Mouse (Mus musculus) midbrain, embryonic 13.5 days (tissue): ENCODE measurements around the gene Tubd1. TPM values are rescaled to one million over a fixed set of nuclear protein-coding genes. Genes with fewer than 3 reads are reported as not detected.

Experiments
- ATAC-seq: fragments of 200-750 bp; cut with Nextera tagmentation; 2 replicates; pipeline ENCODE4 v1.8.0; 2017; ENCODE audit warnings: mild to moderate bottlenecking, moderate TSS enrichment, moderate library complexity
- H3K27ac ChIP-seq: fragments of 300-500 bp; sonication (generic); 2 replicates; pipeline ENCODE4 v1.5.1; 2015; ENCODE audit warnings: inconsistent platforms, mild to moderate bottlenecking, moderate library complexity
- H3K27me3 ChIP-seq: fragments of 300-500 bp; sonication (generic); 2 replicates; pipeline ENCODE4 v1.6.1; 2015; ENCODE audit warnings: mild to moderate bottlenecking, inconsistent platforms
- H3K36me3 ChIP-seq: fragments of 300-500 bp; sonication (generic); 2 replicates; pipeline ENCODE4 v1.6.1; 2015; ENCODE audit warnings: mild to moderate bottlenecking, inconsistent platforms
- H3K4me1 ChIP-seq: fragments of 300-500 bp; sonication (generic); replicated peaks from 2 replicates; pipeline ENCODE4 v1.6.1; 2015; ENCODE audit warnings: inconsistent platforms
- H3K4me2 ChIP-seq: fragments of 300-500 bp; sonication (generic); replicated peaks from 2 replicates; pipeline ENCODE4 v1.6.1; 2015; ENCODE audit warnings: moderate library complexity, mild to moderate bottlenecking, inconsistent platforms
- H3K4me3 ChIP-seq: fragments of 300-500 bp; sonication (generic); replicated peaks from 2 replicates; pipeline ENCODE4 v1.5.1; 2015; ENCODE audit warnings: mild to moderate bottlenecking, inconsistent platforms
- H3K9ac ChIP-seq: fragments of 300-500 bp; sonication (generic); replicated peaks from 2 replicates; pipeline ENCODE4 v1.6.1; 2015; ENCODE audit warnings: mild to moderate bottlenecking, inconsistent platforms
- H3K9me3 ChIP-seq: fragments of 300-500 bp; sonication (generic); 2 replicates; pipeline ENCODE4 v1.6.1; 2016; ENCODE audit warnings: mild to moderate bottlenecking, inconsistent platforms
- WGBS: fragments of 180-500 bp; shearing (Covaris S2); methylation state at CpG from one replicate; pipeline ENCODE4 v1.1.7; 2015; 5-methylcytosine and 5-hydroxymethylcytosine counted together
- polyA plus RNA-seq: library from polyadenylated mRNA; unstranded; fragments of >200 nt; fragmentation: Nextera tagmentation; extraction: Ambion mirVana; gene quantifications from 2 replicates; pipeline ENCODE4 v1.2.1, GENCODE M21; 2015

The Tubd1 gene
- polyA plus RNA-seq, 1 experiment from 2014 or later = 7.9 TPM

GRCm38 (mm10) chr11:86596187-86596960 is 51.6 kb downstream of the Tubd1 start:
- H3K4me1 ChIP-seq = peaks cover 13% of the 10 kb centered on the region

GRCm38 (mm10) chr11:86596976-86597375 is 52.2 kb downstream of the Tubd1 start:
- H3K4me1 ChIP-seq = peaks cover 13% of the 10 kb centered on the region
- H3K9ac ChIP-seq = no peak overlapping the region
- H3K4me3 ChIP-seq = no peak overlapping the region
- ATAC-seq = no peak
- peaks cover 6% of the 10 kb centered on the region; the same call in 1 of the 2 replicates for H3K36me3 ChIP-seq
- H3K9me3 ChIP-seq = no peaks in the 10 kb centered on the region
- WGBS = over 99% methylated on average over 3 of the region's 3 CpGs
- no peaks in the 10 kb centered on the region for H3K27me3 ChIP-seq
- H3K27ac ChIP-seq = no peak overlapping the region
- H3K4me2 ChIP-seq = no peak overlapping the region

More at GRCm38 (mm10) chr11:86596187-86596960, 51.6 kb downstream of the Tubd1 start:
- H3K27me3 ChIP-seq = no peaks in the 10 kb centered on the region
- peaks cover 6% of the 10 kb centered on the region; the same call in 1 of the 2 replicates for H3K36me3 ChIP-seq
- no peak overlapping the region for H3K4me3 ChIP-seq
- no peak overlapping the region for H3K4me2 ChIP-seq
- no peaks in the 10 kb centered on the region for H3K9me3 ChIP-seq
- H3K27ac ChIP-seq = no peak overlapping the region
- no peak overlapping the region for H3K9ac ChIP-seq
- WGBS = 91% methylated on average over 7 of the region's 7 CpGs
- ATAC-seq = no peak

GRCm38 (mm10) chr11:86598154-86598553 is 53.4 kb downstream of the Tubd1 start:
- ATAC-seq = no peak
- Histone ChIP-seq H3K4me1 (peaks cover 10% of the 10 kb centered on the region), H3K9me3 (no peaks in the 10 kb centered on the region), H3K36me3 (peaks cover 6% of the 10 kb centered on the region; the same call in 1 of the 2 replicates), H3K4me2 (no peak overlapping the region), H3K27me3 (no peaks in the 10 kb centered on the region), H3K9ac (no peak overlapping the region), H3K27ac (no peak overlapping the region), H3K4me3 (no peak overlapping the region)
- WGBS = 92% methylated on average over 5 of the region's 5 CpGs

GRCm38 (mm10) chr11:86598572-86598971 is 53.8 kb downstream of the Tubd1 start:
- Histone ChIP-seq H3K9ac (no peak overlapping the region), H3K9me3 (no peaks in the 10 kb centered on the region), H3K27me3 (no peaks in the 10 kb centered on the region), H3K4me1 (peaks cover 5% of the 10 kb centered on the region), H3K4me2 (no peak overlapping the region), H3K36me3 (peaks cover 6% of the 10 kb centered on the region; the same call in 1 of the 2 replicates), H3K27ac (no peak overlapping the region), H3K4me3 (no peak overlapping the region)
- WGBS = 79% methylated on average over 1 of the region's 1 CpGs
- ATAC-seq = no peak

- Histone ChIP-seq H3K4me1 (no peaks in the 10 kb centered on the region), H3K9me3 (no peaks in the 10 kb centered on the region), H3K4me2 (no peak overlapping the region), H3K27me3 (no peaks in the 10 kb centered on the region), H3K27ac (no peak overlapping the region), H3K36me3 (peaks cover 6% of the 10 kb centered on the region; the same call in 1 of the 2 replicates), H3K4me3 (no peak overlapping the region), H3K9ac (no peak overlapping the region)
- WGBS = 83% methylated on average over 4 of the region's 4 CpGs
- no peak for ATAC-seq
Observed at GRCm38 (mm10) chr11:86599378-86600208, 54.8 kb downstream of the Tubd1 start.

GRCm38 (mm10) chr11:86600209-86600557 is 55.4 kb downstream of the Tubd1 start:
- Histone ChIP-seq H3K9me3 (no peaks in the 10 kb centered on the region), H3K4me2 (no peak overlapping the region), H3K27me3 (no peaks in the 10 kb centered on the region), H3K4me3 (no peak overlapping the region), H3K36me3 (peaks cover 12% of the 10 kb centered on the region), H3K4me1 (no peaks in the 10 kb centered on the region), H3K9ac (no peak overlapping the region), H3K27ac (no peak overlapping the region)
- ATAC-seq = no peak
- 92% methylated on average over 7 of the region's 7 CpGs for WGBS

- Histone ChIP-seq H3K4me3 (no peak overlapping the region), H3K4me2 (no peak overlapping the region), H3K4me1 (no peaks in the 10 kb centered on the region), H3K27me3 (no peaks in the 10 kb centered on the region), H3K27ac (no peak overlapping the region), H3K9ac (no peak overlapping the region), H3K9me3 (no peaks in the 10 kb centered on the region), H3K36me3 (peaks cover 24% of the 10 kb centered on the region)
- 60% methylated on average over 3 of the region's 3 CpGs for WGBS
- ATAC-seq = no peak
Observed at GRCm38 (mm10) chr11:86602116-86602515, 57.3 kb downstream of the Tubd1 start.

GRCm38 (mm10) chr11:86603719-86604118 is 58.9 kb downstream of the Tubd1 start:
- no peak overlapping the region for H3K9ac ChIP-seq

GRCm38 (mm10) chr11:86604289-86604688 is 59.5 kb downstream of the Tubd1 start:
- peaks cover 27% of the 10 kb centered on the region for H3K36me3 ChIP-seq
- no peaks in the 10 kb centered on the region for H3K27me3 ChIP-seq
- no peak overlapping the region for H3K27ac ChIP-seq
- H3K4me2 ChIP-seq = no peak overlapping the region
- no peak for ATAC-seq
- no peaks in the 10 kb centered on the region for H3K4me1 ChIP-seq
- no peak overlapping the region for H3K4me3 ChIP-seq
- H3K9me3 ChIP-seq = no peaks in the 10 kb centered on the region
- H3K9ac ChIP-seq = no peak overlapping the region
- 96% methylated on average over 3 of the region's 3 CpGs for WGBS

More at GRCm38 (mm10) chr11:86603719-86604118, 58.9 kb downstream of the Tubd1 start:
- no peak overlapping the region for H3K4me2 ChIP-seq
- peaks cover 27% of the 10 kb centered on the region for H3K36me3 ChIP-seq
- no peaks in the 10 kb centered on the region for H3K4me1 ChIP-seq
- no peaks in the 10 kb centered on the region for H3K9me3 ChIP-seq
- no peak overlapping the region for H3K27ac ChIP-seq
- ATAC-seq = no peak
- H3K4me3 ChIP-seq = no peak overlapping the region
- no peaks in the 10 kb centered on the region for H3K27me3 ChIP-seq
- WGBS = 95% methylated on average over 1 of the region's 1 CpGs

GRCm38 (mm10) chr11:86604732-86605520 is 60.1 kb downstream of the Tubd1 start:
- Histone ChIP-seq H3K27me3 (no peaks in the 10 kb centered on the region), H3K4me1 (no peaks in the 10 kb centered on the region), H3K36me3 (peaks cover 25% of the 10 kb centered on the region), H3K4me3 (no peak overlapping the region), H3K27ac (no peak overlapping the region), H3K4me2 (no peak overlapping the region), H3K9me3 (no peaks in the 10 kb centered on the region), H3K9ac (no peak overlapping the region)
- no peak for ATAC-seq
- 93% methylated on average over 5 of the region's 5 CpGs for WGBS

- no peak for ATAC-seq
- Histone ChIP-seq H3K9ac (no peak overlapping the region), H3K36me3 (peaks cover 29% of the 10 kb centered on the region), H3K27ac (no peak overlapping the region), H3K4me3 (no peak overlapping the region), H3K9me3 (no peaks in the 10 kb centered on the region), H3K27me3 (no peaks in the 10 kb centered on the region), H3K4me2 (no peak overlapping the region), H3K4me1 (no peaks in the 10 kb centered on the region)
- WGBS = 94% methylated on average over 2 of the region's 2 CpGs
Observed at GRCm38 (mm10) chr11:86606621-86607339, 62.0 kb downstream of the Tubd1 start.
